Mouse (Mus musculus): ENCODE data around the gene Lars2.
A peak's percentile ranks its signal among the peaks of the same experiment; 100 is the strongest.

- TF ChIP-seq CTCF (IDR thresholded peaks at IDR 0.05; ENCODE audit: extremely low read depth, insufficient read depth, low read length) (peak; percentile 29; the same call in 1 of the 2 replicates), POLR2A (IDR thresholded peaks at IDR 0.05; ENCODE audit: extremely low read depth, insufficient read depth, low read length) (no peak)
Observed at GRCm38 (mm10) chr9:123478031-123478585, 111.4 kb downstream of the Lars2 start.
